Mouse (Mus musculus) inflammation-experienced regulatory T-cells, adult 6 months (primary cell): ENCODE data around the gene Blmh. TPM values are rescaled to one million over a fixed set of nuclear protein-coding genes. Genes with fewer than 3 reads are reported as not detected.

Experiments used
- ATAC-seq: one replicate; pipeline ENCODE4 v1.8.0; 2017
- polyA plus RNA-seq, 3 experiments: library from polyadenylated mRNA; unstranded; fragments of 100-300 nt; shearing (Covaris generic); gene quantifications; one replicate each; pipeline ENCODE4 v1.2.1; 2017

The Blmh gene
- polyA plus RNA-seq = 100 to 1,000 TPM in 1 of 3 experiments, 10 to 100 TPM in 2; 83.8 to 135 (median 88.1) TPM

GRCm38 (mm10) chr11:76924759-76925236 is at the start of gene Blmh:
Gene Blmh (plus strand): TSS chr11:76924809.
- ATAC-seq = no peak

GRCm38 (mm10) chr11:76879816-76880215 is 44.8 kb upstream of the Blmh start:
- peak; percentile 86 for ATAC-seq

GRCm38 (mm10) chr11:76884451-76884850 is 40.2 kb upstream of the Blmh start:
- no peak for ATAC-seq

GRCm38 (mm10) chr11:76889339-76890164 is 35.1 kb upstream of the Blmh start:
- peak; percentile 69 for ATAC-seq

GRCm38 (mm10) chr11:76891171-76891570 is 33.4 kb upstream of the Blmh start:
- ATAC-seq = no peak

- ATAC-seq = peak; percentile 73
These were observed 32.8 kb upstream of the Blmh start for GRCm38 (mm10) chr11:76891738-76892349.

GRCm38 (mm10) chr11:76892972-76893371 is 31.6 kb upstream of the Blmh start:
- no peak for ATAC-seq

- no peak for ATAC-seq
These were observed 31.0 kb upstream of the Blmh start for GRCm38 (mm10) chr11:76893570-76893969.

GRCm38 (mm10) chr11:76894240-76894639 is 30.4 kb upstream of the Blmh start:
- ATAC-seq = no peak

GRCm38 (mm10) chr11:76896360-76896759 is 28.2 kb upstream of the Blmh start:
- ATAC-seq = no peak

- no peak for ATAC-seq
These were observed 27.5 kb upstream of the Blmh start for GRCm38 (mm10) chr11:76897126-76897525.

GRCm38 (mm10) chr11:76897871-76898270 is 26.7 kb upstream of the Blmh start:
- ATAC-seq = no peak

GRCm38 (mm10) chr11:76898751-76899150 is 25.9 kb upstream of the Blmh start:
- ATAC-seq = no peak

- ATAC-seq = no peak
These were observed 24.6 kb upstream of the Blmh start for GRCm38 (mm10) chr11:76899758-76900738.

- no peak for ATAC-seq
These were observed 22.8 kb upstream of the Blmh start, which contains the start of gene Tmigd1 for GRCm38 (mm10) chr11:76901579-76902361. Gene Tmigd1 (plus strand): TSS chr11:76902159.

- no peak for ATAC-seq
These were observed 20.3 kb upstream of the Blmh start for GRCm38 (mm10) chr11:76904340-76904739.

- ATAC-seq = no peak
These were observed 16.0 kb upstream of the Blmh start for GRCm38 (mm10) chr11:76908651-76909050.

- no peak for ATAC-seq
These were observed 13.1 kb upstream of the Blmh start for GRCm38 (mm10) chr11:76911325-76912054.

GRCm38 (mm10) chr11:76912055-76912395 is 12.6 kb upstream of the Blmh start:
- ATAC-seq = no peak

- no peak for ATAC-seq
These were observed 10.2 kb upstream of the Blmh start for GRCm38 (mm10) chr11:76914366-76914765.
